Mouse (Mus musculus) intestine, postnatal 0 days (tissue): Measurements from ENCODE around the gene Ufsp1. TPM values are rescaled to one million over a fixed set of nuclear protein-coding genes. Genes with fewer than 3 reads are reported as not detected.
A peak's percentile ranks its signal among the peaks of the same experiment; 100 is the strongest.
"Not testable (repeated sequence)": the region's sequence is repeated elsewhere in the genome, so short reads cannot be mapped to it uniquely, and the experiment has no call there.

Source experiments
- ATAC-seq: fragments of 200-750 bp; cut with Nextera tagmentation; 2 replicates; pipeline ENCODE4 v1.8.0; 2017; ENCODE audit warnings: mild to moderate bottlenecking, moderate TSS enrichment, moderate library complexity
- H3K27ac ChIP-seq: fragments of 300-500 bp; sonication (generic); 2 replicates; pipeline ENCODE4 v1.5.1; 2014; ENCODE audit warnings: mild to moderate bottlenecking, low read depth, low read length, moderate library complexity
- H3K27me3 ChIP-seq: fragments of 300-500 bp; sonication (generic); replicated peaks from 2 replicates; pipeline ENCODE4 v1.6.1; 2014; ENCODE audit warnings: low read length, mixed read lengths; ENCODE audit not compliant: control insufficient read depth, insufficient read depth
- H3K36me3 ChIP-seq: fragments of 300-500 bp; sonication (generic); 2 replicates; pipeline ENCODE4 v1.6.1; 2014; ENCODE audit warnings: mild to moderate bottlenecking, moderate library complexity; ENCODE audit not compliant: control insufficient read depth, insufficient read depth
- H3K4me1 ChIP-seq: fragments of 300-500 bp; sonication (generic); replicated peaks from 2 replicates; pipeline ENCODE4 v1.6.1; 2014; ENCODE audit warnings: antibody characterized with exemption, low read length, mixed read lengths; ENCODE audit not compliant: control insufficient read depth, insufficient read depth
- H3K4me2 ChIP-seq: fragments of 300-500 bp; sonication (generic); replicated peaks from 2 replicates; pipeline ENCODE4 v1.6.1; 2014; ENCODE audit warnings: low read depth, mild to moderate bottlenecking, moderate library complexity
- H3K4me3 ChIP-seq: fragments of 300-500 bp; sonication (generic); 2 replicates; pipeline ENCODE4 v1.5.1; 2014; ENCODE audit warnings: low read depth, low read length
- H3K9ac ChIP-seq: fragments of 300-500 bp; sonication (generic); 2 replicates; pipeline ENCODE4 v1.6.1; 2014; ENCODE audit warnings: mild to moderate bottlenecking, low read depth, low read length
- H3K9me3 ChIP-seq: fragments of 300-500 bp; sonication (generic); 2 replicates; pipeline ENCODE4 v1.6.1; 2016; ENCODE audit warnings: mixed run types; ENCODE audit not compliant: control insufficient read depth
- CTCF ChIP-seq: sonication (generic); IDR thresholded peaks from 2 replicates; pipeline ENCODE4 v1.5.1; 2016; ENCODE audit warnings: low read depth, mild to moderate bottlenecking, control low read depth, antibody characterized with exemption, moderate library complexity
- WGBS: fragments of 180-500 bp; shearing (Covaris S2); extraction: QIAGEN DNeasy Blood & Tissue Kit; methylation state at CpG from one replicate; pipeline ENCODE4 v1.1.7; 2014; 5-methylcytosine and 5-hydroxymethylcytosine counted together
- polyA plus RNA-seq: library from polyadenylated mRNA; unstranded; fragments of >200 nt; fragmentation: Nextera tagmentation; extraction: Ambion mirVana; gene quantifications from 2 replicates; pipeline ENCODE4 v1.2.1, GENCODE M21; 2015

Gene Ufsp1
- polyA plus RNA-seq = 10.4 and 11.0 TPM in 2 replicates

DNA sequence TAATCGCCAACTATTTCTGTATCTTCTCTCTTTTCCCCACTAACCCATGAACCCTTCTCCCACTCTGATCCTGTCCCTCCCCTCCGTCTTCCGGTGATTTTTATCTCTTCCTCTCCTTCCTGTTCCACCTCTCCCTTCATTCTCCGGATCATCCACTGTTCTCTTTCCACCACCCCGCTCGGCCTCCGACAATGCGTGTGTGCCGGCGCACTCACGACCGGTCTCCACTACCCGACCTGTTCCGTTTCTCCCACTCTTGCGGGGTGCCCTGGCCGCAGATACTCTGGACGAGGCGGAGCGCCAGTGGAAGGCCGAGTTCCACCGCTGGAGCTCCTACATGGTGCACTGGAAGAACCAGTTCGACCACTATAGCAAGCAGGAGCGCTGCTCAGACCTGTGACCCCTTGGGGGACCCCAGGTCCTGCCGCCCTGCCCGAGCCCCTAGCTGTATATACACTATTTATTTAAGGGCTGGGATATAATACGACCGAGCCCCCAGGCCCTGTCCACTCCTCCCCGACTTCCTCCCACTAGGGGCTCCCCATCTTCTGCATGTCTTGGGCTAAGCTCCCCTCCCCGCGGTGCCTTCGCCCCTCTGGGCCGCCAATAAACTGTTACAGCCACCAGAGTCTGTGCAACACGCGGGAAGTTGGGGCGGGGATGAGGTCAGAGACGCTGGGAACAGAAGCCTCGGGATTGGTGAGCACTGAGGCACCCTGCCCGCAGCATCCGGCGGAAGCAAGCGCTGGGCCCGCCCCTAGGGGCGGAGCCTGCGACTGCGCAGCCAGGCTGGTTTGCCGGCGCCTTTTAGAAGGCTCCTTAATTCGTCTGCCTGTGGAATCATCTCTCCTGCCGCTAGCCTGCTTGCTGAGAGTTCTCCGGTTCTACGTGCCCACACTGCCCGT, at the start of gene Ufsp1:
Gene Ufsp1 (plus strand): TSS at position 791 of the 905 bp plus-strand sequence.
- peak; percentile 87 for ATAC-seq
- Histone ChIP-seq H3K27me3 (peaks cover 5% of the 10 kb centered on the region), H3K4me1 (peaks cover 2% of the 10 kb centered on the region; the same call in 1 of the 2 replicates), H3K27ac (peak within 1 kb of the TSS; percentile 93), H3K4me3 (peak within 1 kb of the TSS; percentile 50), H3K36me3 (peaks cover 40% of the 10 kb centered on the region), H3K9me3 (no peaks in the 10 kb centered on the region), H3K4me2 (peak within 1 kb of the TSS; percentile 98), H3K9ac (peak within 1 kb of the TSS; percentile 70)
- WGBS = under 1% methylated on average over 52 of the region's 52 CpGs
- TF ChIP-seq CTCF = peak; percentile 25; the same call in 1 of the 2 replicates

DNA sequence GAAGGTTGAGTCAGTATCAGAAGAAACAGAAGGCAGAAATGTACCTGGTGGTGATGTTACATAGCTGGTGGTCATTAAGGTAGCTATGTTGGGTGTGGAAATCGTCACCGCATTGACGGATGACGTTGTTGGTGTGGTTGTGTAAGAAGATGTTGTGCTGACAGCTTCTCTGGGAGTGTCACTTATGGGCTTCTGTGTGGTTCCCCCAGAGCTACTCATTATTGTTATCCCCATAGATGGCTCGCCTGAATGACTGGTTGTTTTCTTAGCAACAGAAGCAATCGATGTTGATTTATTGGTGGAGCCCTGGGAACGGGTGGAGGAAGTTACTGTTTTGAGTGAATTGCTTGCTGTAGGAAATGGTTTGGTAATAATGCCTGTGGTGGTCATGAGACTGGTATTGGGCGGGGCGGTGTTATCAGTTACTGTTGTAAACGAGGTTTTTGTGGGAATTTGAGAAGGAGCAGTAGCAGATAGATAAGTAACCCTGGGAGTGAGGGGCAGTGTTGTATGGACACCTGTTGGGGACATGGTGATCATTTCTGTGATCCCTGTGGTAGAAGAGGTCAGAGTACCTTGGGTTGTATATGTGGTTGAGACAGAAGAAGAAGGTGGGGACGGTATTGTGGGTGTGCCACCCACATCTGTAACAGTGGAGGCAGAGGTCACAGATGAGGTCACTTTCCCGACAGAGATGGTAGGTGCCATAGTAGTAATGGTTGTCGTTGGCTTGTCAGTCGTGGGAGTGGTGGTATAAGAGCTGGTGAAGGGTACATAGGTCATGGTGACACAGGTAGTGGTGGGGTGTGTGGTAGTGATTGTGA, 30.3 kb upstream of the Ufsp1 start:
- ATAC-seq = peak; percentile 77
- H3K27ac ChIP-seq = no peak overlapping the region
- WGBS = 28% methylated on average over 14 of the region's 14 CpGs
- no peaks in the 10 kb centered on the region for H3K9me3 ChIP-seq
- 0 out of 2 replicates have a peak, but pooled peaks cover 7% of the 10 kb centered on the region for H3K4me1 ChIP-seq
- no peak for TF ChIP-seq CTCF
- no peak overlapping the region for H3K9ac ChIP-seq
- H3K27me3 ChIP-seq = no peaks in the 10 kb centered on the region
- H3K4me2 ChIP-seq = peak overlapping the region; percentile 17
- no peaks in the 10 kb centered on the region for H3K36me3 ChIP-seq
- no peak overlapping the region for H3K4me3 ChIP-seq

DNA sequence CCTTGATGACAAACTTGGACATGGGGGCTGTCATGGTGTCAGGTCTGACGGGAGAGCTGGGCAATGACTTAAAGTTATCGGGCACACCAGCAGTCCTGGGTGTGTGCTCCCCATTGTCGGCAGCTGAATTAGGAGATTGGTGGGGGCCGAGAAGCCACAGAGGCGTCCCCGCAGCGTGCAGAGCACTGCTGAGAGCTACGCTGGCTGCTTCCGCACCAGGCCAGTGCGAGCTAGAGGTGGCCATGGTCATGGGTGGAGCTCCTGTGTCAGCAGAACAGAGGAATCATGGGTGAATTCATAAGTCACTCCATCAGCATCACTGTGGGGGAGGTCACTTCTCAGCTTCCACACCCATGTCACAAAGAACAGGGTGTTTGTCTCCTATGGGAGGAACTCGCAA, 29.6 kb upstream of the Ufsp1 start:
- Histone ChIP-seq H3K36me3 (no peaks in the 10 kb centered on the region), H3K27ac (0 out of 2 replicates have a peak overlapping the region, but pooled peaks have one; percentile 1), H3K27me3 (no peaks in the 10 kb centered on the region), H3K4me3 (no peak overlapping the region), H3K4me1 (0 out of 2 replicates have a peak, but pooled peaks cover 7% of the 10 kb centered on the region), H3K4me2 (peak overlapping the region; percentile 17), H3K9me3 (no peaks in the 10 kb centered on the region), H3K9ac (no peak overlapping the region)
- WGBS = 86% methylated on average over 11 of the region's 11 CpGs
- ATAC-seq = 0 out of 2 replicates have a peak, but pooled peaks have one; percentile 20
- TF ChIP-seq CTCF = no peak

DNA sequence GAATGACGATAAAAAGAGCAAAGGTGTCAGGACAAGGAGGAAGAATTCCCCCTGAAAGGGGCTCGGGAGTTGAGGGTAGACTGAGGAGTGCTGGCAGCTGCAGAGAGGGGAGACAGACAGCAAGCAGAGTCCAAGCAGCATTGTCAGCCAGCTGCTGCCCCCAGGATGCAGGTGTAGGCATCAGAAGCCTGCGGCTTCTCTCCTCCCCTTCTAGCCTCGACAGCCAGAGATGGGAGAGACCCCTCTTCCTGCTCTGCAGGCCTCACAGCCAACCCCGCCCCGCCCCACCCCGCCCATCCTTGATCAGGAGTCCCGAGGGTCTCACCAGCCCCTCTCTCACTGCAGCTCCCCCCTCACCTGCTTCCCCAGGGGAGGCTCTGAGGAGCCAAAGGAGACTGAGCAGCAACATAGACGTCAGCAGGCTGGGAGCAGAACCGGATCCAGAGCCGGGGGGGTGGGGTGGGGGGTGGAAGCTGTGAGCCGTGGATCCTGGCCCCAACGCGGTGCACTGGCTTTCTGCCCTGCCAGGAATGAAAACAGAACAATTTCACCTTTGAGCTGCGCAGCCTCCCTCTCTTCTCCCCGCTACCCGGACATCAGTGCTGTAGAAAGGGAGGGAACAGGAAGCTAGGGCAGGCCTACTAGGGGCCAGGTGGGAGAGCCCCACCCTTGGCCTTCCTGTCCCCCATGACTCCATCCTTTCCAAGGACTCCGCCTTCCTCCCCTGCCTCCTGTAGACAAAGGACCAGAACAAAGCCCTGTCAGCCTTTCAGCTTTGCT, 26.1 kb upstream of the Ufsp1 start:
- Histone ChIP-seq H3K4me2 (peak overlapping the region; percentile 57), H3K9me3 (no peaks in the 10 kb centered on the region), H3K27me3 (no peaks in the 10 kb centered on the region), H3K27ac (no peak overlapping the region; the same call in none of the 2 replicates), H3K4me3 (no peak overlapping the region), H3K4me1 (0 out of 2 replicates have a peak, but pooled peaks cover 7% of the 10 kb centered on the region), H3K36me3 (no peaks in the 10 kb centered on the region), H3K9ac (0 out of 2 replicates have a peak overlapping the region, but pooled peaks have one; percentile 17)
- 16% methylated on average over 15 of the region's 18 CpGs for WGBS
- ATAC-seq = peak; percentile 65
- TF ChIP-seq CTCF = no peak

DNA sequence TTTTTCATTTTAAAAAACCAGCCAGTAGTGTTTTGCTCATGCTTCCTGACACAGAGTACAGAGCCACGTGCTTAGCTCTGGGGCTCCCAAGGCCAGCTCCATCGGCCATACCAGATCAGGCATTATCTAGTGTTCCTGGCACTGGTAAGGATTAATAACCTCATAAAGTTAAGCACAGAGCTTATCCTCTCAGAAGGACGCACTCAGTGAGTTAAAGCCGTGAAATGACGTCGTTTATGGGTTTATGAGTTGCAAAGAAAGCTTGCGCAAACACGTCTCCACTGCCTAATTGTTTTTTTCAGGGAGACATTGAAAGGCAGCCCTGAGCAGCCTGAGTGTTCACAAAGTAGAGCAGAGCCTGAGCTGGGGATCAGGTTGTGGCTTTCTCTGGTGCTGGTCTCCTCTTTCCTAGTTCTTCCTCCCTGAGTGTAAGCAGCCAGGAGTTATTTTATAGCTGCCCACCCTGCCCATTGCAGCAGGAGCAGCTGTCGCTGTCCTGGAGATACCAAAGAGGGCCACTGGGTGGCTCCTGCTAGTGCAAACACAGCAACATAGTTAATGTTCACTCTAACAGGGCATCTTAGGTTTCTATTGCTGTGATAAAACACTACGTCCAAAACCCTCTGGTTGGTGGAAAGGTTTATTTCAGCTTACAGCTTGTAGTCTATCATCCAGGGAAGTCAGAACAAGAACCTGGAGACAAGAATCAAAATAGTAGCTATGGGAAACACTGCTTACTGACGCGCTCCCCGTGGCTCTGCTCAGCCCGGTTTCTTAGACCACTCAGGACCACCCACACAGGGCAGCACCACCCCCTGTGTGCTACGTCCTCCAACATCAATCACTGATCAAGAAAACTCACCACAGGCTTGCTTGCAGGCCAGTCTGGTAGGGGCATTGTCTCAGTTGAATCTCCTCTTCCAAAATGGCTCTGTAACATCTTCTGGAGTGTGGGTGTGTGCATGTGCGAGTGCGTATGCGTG, 16.8 kb upstream of the Ufsp1 start:
- no peak overlapping the region for H3K4me3 ChIP-seq
- peak; percentile 93 for ATAC-seq

DNA sequence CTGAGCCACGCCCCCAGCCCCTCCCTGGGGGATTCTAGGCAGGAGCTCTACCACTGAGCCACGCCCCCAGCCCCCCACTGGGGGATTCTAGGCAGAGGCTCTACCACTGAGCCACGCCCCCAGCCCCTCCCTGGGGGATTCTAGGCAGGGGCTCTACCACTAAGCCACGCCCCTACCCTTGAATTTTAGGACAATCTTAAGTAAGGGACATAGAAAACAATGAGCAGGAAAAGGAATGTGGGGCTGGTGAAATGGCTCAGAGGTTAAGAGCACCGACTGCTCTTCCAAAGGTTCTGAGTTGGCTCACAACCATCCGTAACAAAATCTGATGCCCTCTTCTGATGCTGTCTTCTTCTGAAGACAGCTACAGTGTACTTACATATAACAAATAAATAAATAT, 10.0 kb upstream of the Ufsp1 start:
- not testable (repeated sequence) for H3K27ac ChIP-seq, H3K4me2 ChIP-seq, H3K4me3 ChIP-seq, H3K4me1 ChIP-seq, H3K9me3 ChIP-seq, H3K36me3 ChIP-seq, H3K9ac ChIP-seq, ATAC-seq
- WGBS = 74% methylated on average over 6 of the region's 6 CpGs
- H3K27me3 ChIP-seq = peaks cover 23% of the 10 kb centered on the region

More for the DNA sequence above, 16.8 kb upstream of the Ufsp1 start:
- peak; percentile 79 for TF ChIP-seq CTCF
- peaks cover 3% of the 10 kb centered on the region; the same call in 1 of the 2 replicates for H3K4me1 ChIP-seq
- 20% methylated on average over 18 of the region's 18 CpGs for WGBS
- H3K27me3 ChIP-seq = no peaks in the 10 kb centered on the region
- peak overlapping the region; percentile 42 for H3K4me2 ChIP-seq
- no peaks in the 10 kb centered on the region for H3K9me3 ChIP-seq
- no peaks in the 10 kb centered on the region for H3K36me3 ChIP-seq
- no peak overlapping the region for H3K9ac ChIP-seq
- H3K27ac ChIP-seq = peak overlapping the region; percentile 80
